Mouse (Mus musculus): ENCODE measurements around the gene Gpatch8. TPM values are rescaled to one million over a fixed set of nuclear protein-coding genes. Genes with fewer than 3 reads are reported as not detected.

Gene Gpatch8
- total and polyA plus RNA-seq, 3 experiments: 11.5 to 24.7 (median 16.6) TPM

GRCm38 (mm10) chr11:102558704-102559103 is 2.5 kb upstream of the Gpatch8 start:
- Histone ChIP-seq H3K9me3 (replicated peaks; ENCODE audit: low read length) (no peaks in the 10 kb centered on the region), H3K4me2 (ENCODE audit: insufficient read depth, low read depth, poor library complexity, severe bottlenecking) (no peak overlapping the region), H3K4me3 (replicated peaks in 1 of 3; ENCODE audit: low read depth in 2 of 3, low read length in 2 of 3, poor library complexity in 1 of 3) (no peak overlapping the region), H3K36me3 (replicated peaks in 1 of 2; ENCODE audit: control insufficient read depth in 1 of 2, insufficient read depth in 1 of 2, low read length in 1 of 2) (peaks cover 0 to 1% of the 10 kb centered on the region in 2 experiments), H3K9ac (ENCODE audit: insufficient read depth, low read depth) (no peak overlapping the region), H3K27me3 (replicated peaks) (no peaks in the 10 kb centered on the region), H3K79me2 (replicated peaks; ENCODE audit: control insufficient read depth, extremely low read depth, insufficient read depth, poor library complexity, severe bottlenecking) (peaks cover 20% of the 10 kb centered on the region), H3K27ac (ENCODE audit: insufficient read depth, low read depth) (no peak overlapping the region), H3K4me1 (ENCODE audit: control insufficient read depth in 1 of 2, insufficient read depth in 2 of 2) (peaks cover 0 to 21% of the 10 kb centered on the region in 2 experiments; a peak in 3 of 4 replicates)
- no peak for DNase-seq (ENCODE audit: extremely low read depth)
- dilution Hi-C loops (cut with MboI; ENCODE audit: extremely low pct_ligation_motif_present, extremely low pct_unique_long_range_greater_than_20kb, low sequenced_read_pairs): no loop called here
- in situ Hi-C loops (cut with MboI; ENCODE audit: low pct_ligation_motif_present, low pct_unique_long_range_greater_than_20kb, low sequenced_read_pairs): no loop called here
- no peak for TF ChIP-seq ZC3H11A (IDR thresholded peaks at IDR 0.05; ENCODE audit: low read depth, low read length)
- no peak for TF ChIP-seq HCFC1 (IDR thresholded peaks at IDR 0.05; ENCODE audit: low read depth, low read length)

- Histone ChIP-seq H3K4me2 (ENCODE audit: insufficient read depth, low read depth, poor library complexity, severe bottlenecking) (no peak overlapping the region), H3K9me3 (replicated peaks; ENCODE audit: low read length) (no peaks in the 10 kb centered on the region), H3K27me3 (replicated peaks) (no peaks in the 10 kb centered on the region), H3K4me1 (ENCODE audit: control insufficient read depth in 1 of 2, insufficient read depth in 2 of 2) (peaks cover 0 to 22% of the 10 kb centered on the region in 2 experiments; a peak in 3 of 4 replicates), H3K27ac (ENCODE audit: insufficient read depth, low read depth) (no peak overlapping the region), H3K9ac (ENCODE audit: insufficient read depth, low read depth) (no peak overlapping the region), H3K79me2 (replicated peaks; ENCODE audit: control insufficient read depth, extremely low read depth, insufficient read depth, poor library complexity, severe bottlenecking) (peaks cover 30% of the 10 kb centered on the region), H3K36me3 (replicated peaks in 1 of 2; ENCODE audit: control insufficient read depth in 1 of 2, insufficient read depth in 1 of 2, low read length in 1 of 2) (peaks cover 0 to 2% of the 10 kb centered on the region in 2 experiments), H3K4me3 (replicated peaks in 1 of 3; ENCODE audit: low read depth in 2 of 3, low read length in 2 of 3, poor library complexity in 1 of 3) (no peak overlapping the region)
- dilution Hi-C loops (cut with MboI; ENCODE audit: extremely low pct_ligation_motif_present, extremely low pct_unique_long_range_greater_than_20kb, low sequenced_read_pairs) (no loop called here), in situ Hi-C loops (cut with MboI; ENCODE audit: low pct_ligation_motif_present, low pct_unique_long_range_greater_than_20kb, low sequenced_read_pairs) (no loop called here)
- DNase-seq (ENCODE audit: extremely low read depth): no peak
- TF ChIP-seq TBP (conservative IDR thresholded peaks at IDR 0.05; ENCODE audit: low read depth, low read length) (no peak), MYC (IDR thresholded peaks at IDR 0.05; ENCODE audit: low read depth, low read length) (no peak), ETS1 (conservative IDR thresholded peaks at IDR 0.05; ENCODE audit: low read depth, low read length) (no peak), BHLHE40 (IDR thresholded peaks at IDR 0.05; ENCODE audit: low read depth, low read length) (no peak), NELFE (IDR thresholded peaks at IDR 0.05; ENCODE audit: low read depth, low read length) (no peak), JUN (IDR thresholded peaks at IDR 0.05; ENCODE audit: insufficient read depth, low read depth, low read length) (no peak), MAFK (IDR thresholded peaks at IDR 0.05; ENCODE audit: insufficient replicate concordance, low read length) (no peak), RCOR1 (conservative IDR thresholded peaks at IDR 0.05; ENCODE audit: low read depth, low read length) (no peak), CHD2 (IDR thresholded peaks at IDR 0.05; ENCODE audit: low read length) (no peak), KAT2A (IDR thresholded peaks at IDR 0.05; ENCODE audit: insufficient replicate concordance, low read length) (no peak), E2F4 (IDR thresholded peaks at IDR 0.05; ENCODE audit: insufficient replicate concordance, low read depth, low read length) (no peak), ZNF384 (IDR thresholded peaks at IDR 0.05; ENCODE audit: low read depth, low read length) (no peak)
Observed at GRCm38 (mm10) chr11:102557386-102557785, 1.2 kb upstream of the Gpatch8 start.

Data from CH12.LX (cell line).